Mouse (Mus musculus) intestine, embryonic 15.5 days (tissue): ENCODE results near the gene Ehd1. TPM values are rescaled to one million over a fixed set of nuclear protein-coding genes. Genes with fewer than 3 reads are reported as not detected.

Experiments used
- ATAC-seq: fragments of 200-750 bp; cut with Nextera tagmentation; 2 replicates; pipeline ENCODE4 v1.8.0; 2017; ENCODE audit warnings: moderate TSS enrichment, moderate library complexity
- H3K27ac ChIP-seq: fragments of 300-500 bp; sonication (generic); 2 replicates; pipeline ENCODE4 v1.5.1; 2015; ENCODE audit warnings: mild to moderate bottlenecking, inconsistent platforms
- H3K27me3 ChIP-seq: fragments of 300-500 bp; sonication (generic); replicated peaks from 2 replicates; pipeline ENCODE4 v1.6.1; 2015; ENCODE audit warnings: inconsistent platforms
- H3K36me3 ChIP-seq: fragments of 300-500 bp; sonication (generic); 2 replicates; pipeline ENCODE4 v1.6.1; 2015; ENCODE audit warnings: inconsistent platforms
- H3K4me1 ChIP-seq: fragments of 300-500 bp; sonication (generic); replicated peaks from 2 replicates; pipeline ENCODE4 v1.6.1; 2015; ENCODE audit warnings: inconsistent platforms
- H3K4me2 ChIP-seq: fragments of 300-500 bp; sonication (generic); replicated peaks from 2 replicates; pipeline ENCODE4 v1.6.1; 2015; ENCODE audit warnings: mild to moderate bottlenecking, inconsistent platforms
- H3K4me3 ChIP-seq: fragments of 300-500 bp; sonication (generic); replicated peaks from 2 replicates; pipeline ENCODE4 v1.5.1; 2015; ENCODE audit warnings: inconsistent platforms
- H3K9ac ChIP-seq: fragments of 300-500 bp; sonication (generic); 2 replicates; pipeline ENCODE4 v1.6.1; 2015; ENCODE audit warnings: inconsistent platforms
- H3K9me3 ChIP-seq: fragments of 300-500 bp; sonication (generic); 2 replicates; pipeline ENCODE4 v1.6.1; 2016; ENCODE audit warnings: inconsistent platforms
- WGBS: fragments of 180-500 bp; shearing (Covaris S2); methylation state at CpG from one replicate; pipeline ENCODE4 v1.1.7; 2015; 5-methylcytosine and 5-hydroxymethylcytosine counted together
- polyA plus RNA-seq: library from polyadenylated mRNA; unstranded; fragments of >200 nt; fragmentation: Nextera tagmentation; extraction: Ambion mirVana; gene quantifications from 2 replicates; pipeline ENCODE4 v1.2.1, GENCODE M21; 2015

Gene Ehd1
- 88.8 and 115 TPM in 2 replicates for polyA plus RNA-seq

GRCm38 (mm10) chr19:6276426-6277421 lies at the start of gene Ehd1:
Gene Ehd1, plus strand, starts transcription at chr19:6276725.
- Histone ChIP-seq H3K4me3 (peak within 1 kb of the TSS; percentile 74), H3K4me1 (peaks cover 45% of the 10 kb centered on the region), H3K9ac (peak within 1 kb of the TSS; percentile 78), H3K27ac (peak within 1 kb of the TSS; percentile 76), H3K4me2 (peak within 1 kb of the TSS; percentile 80), H3K36me3 (peaks cover 5% of the 10 kb centered on the region; the same call in 1 of the 2 replicates), H3K27me3 (no peaks in the 10 kb centered on the region), H3K9me3 (no peaks in the 10 kb centered on the region)
- peak; percentile 93 for ATAC-seq
- WGBS: under 1% methylated on average over 105 of the region's 106 CpGs

- H3K4me3 ChIP-seq: no peak overlapping the region
- H3K4me2 ChIP-seq: no peak overlapping the region
- 88% methylated on average over 14 of the region's 14 CpGs for WGBS
- no peaks in the 10 kb centered on the region for H3K9me3 ChIP-seq
- ATAC-seq: no peak
- no peak overlapping the region for H3K27ac ChIP-seq
- H3K9ac ChIP-seq: no peak overlapping the region
- H3K4me1 ChIP-seq: peaks cover 6% of the 10 kb centered on the region; the same call in 1 of the 2 replicates
- H3K27me3 ChIP-seq: no peaks in the 10 kb centered on the region
- H3K36me3 ChIP-seq: 0 out of 2 replicates have a peak, but pooled peaks cover 10% of the 10 kb centered on the region
Observed at GRCm38 (mm10) chr19:6226763-6227162, 49.8 kb upstream of the Ehd1 start.

GRCm38 (mm10) chr19:6227864-6228263 lies 48.7 kb upstream of the Ehd1 start:
- no peak for ATAC-seq
- no peaks in the 10 kb centered on the region for H3K9me3 ChIP-seq
- H3K4me1 ChIP-seq: peaks cover 6% of the 10 kb centered on the region; the same call in 1 of the 2 replicates
- no peak overlapping the region for H3K4me3 ChIP-seq
- 0 out of 2 replicates have a peak, but pooled peaks cover 10% of the 10 kb centered on the region for H3K36me3 ChIP-seq
- H3K9ac ChIP-seq: no peak overlapping the region
- WGBS: 90% methylated on average over 4 of the region's 4 CpGs
- no peak overlapping the region for H3K4me2 ChIP-seq
- H3K27me3 ChIP-seq: no peaks in the 10 kb centered on the region
- no peak overlapping the region for H3K27ac ChIP-seq

GRCm38 (mm10) chr19:6230411-6230810 lies 46.1 kb upstream of the Ehd1 start:
- ATAC-seq: no peak
- 89% methylated on average over 4 of the region's 4 CpGs for WGBS
- no peaks in the 10 kb centered on the region for H3K9me3 ChIP-seq
- H3K36me3 ChIP-seq: 0 out of 2 replicates have a peak, but pooled peaks cover 12% of the 10 kb centered on the region
- H3K27me3 ChIP-seq: no peaks in the 10 kb centered on the region
- no peak overlapping the region for H3K4me3 ChIP-seq
- no peak overlapping the region for H3K9ac ChIP-seq
- peaks cover 16% of the 10 kb centered on the region for H3K4me1 ChIP-seq
- H3K27ac ChIP-seq: no peak overlapping the region
- no peak overlapping the region for H3K4me2 ChIP-seq

- no peak overlapping the region for H3K4me2 ChIP-seq
- peaks cover 16% of the 10 kb centered on the region for H3K4me1 ChIP-seq
- H3K9ac ChIP-seq: no peak overlapping the region
- WGBS: 81% methylated on average over 2 of the region's 2 CpGs
- H3K27me3 ChIP-seq: no peaks in the 10 kb centered on the region
- H3K27ac ChIP-seq: no peak overlapping the region
- H3K4me3 ChIP-seq: no peak overlapping the region
- H3K36me3 ChIP-seq: 0 out of 2 replicates have a peak, but pooled peaks cover 12% of the 10 kb centered on the region
- H3K9me3 ChIP-seq: no peaks in the 10 kb centered on the region
- ATAC-seq: no peak
Observed at GRCm38 (mm10) chr19:6231036-6231435, 45.5 kb upstream of the Ehd1 start.

- Histone ChIP-seq H3K4me3 (no peak overlapping the region), H3K36me3 (0 out of 2 replicates have a peak, but pooled peaks cover 12% of the 10 kb centered on the region), H3K4me1 (peaks cover 19% of the 10 kb centered on the region), H3K27ac (no peak overlapping the region), H3K9me3 (no peaks in the 10 kb centered on the region), H3K4me2 (no peak overlapping the region), H3K9ac (no peak overlapping the region), H3K27me3 (no peaks in the 10 kb centered on the region)
- ATAC-seq: no peak
- WGBS: 91% methylated on average over 16 of the region's 16 CpGs
Observed at GRCm38 (mm10) chr19:6233647-6234046, 42.9 kb upstream of the Ehd1 start.

GRCm38 (mm10) chr19:6234337-6235083 lies 42.0 kb upstream of the Ehd1 start:
- Histone ChIP-seq H3K9ac (peak overlapping the region; percentile 78), H3K27ac (no peak overlapping the region), H3K4me2 (peak overlapping the region; percentile 85), H3K36me3 (0 out of 2 replicates have a peak, but pooled peaks cover 12% of the 10 kb centered on the region), H3K4me1 (peaks cover 19% of the 10 kb centered on the region), H3K9me3 (no peaks in the 10 kb centered on the region), H3K4me3 (peak overlapping the region; percentile 76), H3K27me3 (no peaks in the 10 kb centered on the region)
- ATAC-seq: no peak
- 60% methylated on average over 11 of the region's 11 CpGs for WGBS

GRCm38 (mm10) chr19:6235084-6236052 lies 41.2 kb upstream of the Ehd1 start, which contains the start of gene Ppp2r5b:
Gene Ppp2r5b, minus strand, starts transcription at chr19:6235872.
- Histone ChIP-seq H3K4me2 (peak within 1 kb of the TSS; percentile 85), H3K36me3 (0 out of 2 replicates have a peak, but pooled peaks cover 7% of the 10 kb centered on the region), H3K4me3 (peak within 1 kb of the TSS; percentile 76), H3K27me3 (no peaks in the 10 kb centered on the region), H3K27ac (peak within 1 kb of the TSS; percentile 98), H3K4me1 (peaks cover 26% of the 10 kb centered on the region), H3K9ac (peak within 1 kb of the TSS; percentile 78), H3K9me3 (no peaks in the 10 kb centered on the region)
- ATAC-seq: peak; percentile 96
- WGBS: 3% methylated on average over 48 of the region's 48 CpGs

GRCm38 (mm10) chr19:6236053-6236441 lies 40.5 kb upstream of the Ehd1 start:
- Histone ChIP-seq H3K9ac (peak overlapping the region; percentile 78), H3K27ac (peak overlapping the region; percentile 98), H3K4me1 (peaks cover 26% of the 10 kb centered on the region), H3K27me3 (no peaks in the 10 kb centered on the region), H3K4me2 (peak overlapping the region; percentile 85), H3K36me3 (0 out of 2 replicates have a peak, but pooled peaks cover 2% of the 10 kb centered on the region), H3K9me3 (no peaks in the 10 kb centered on the region), H3K4me3 (peak overlapping the region; percentile 76)
- ATAC-seq: peak; percentile 92
- 2% methylated on average over 9 of the region's 9 CpGs for WGBS

- H3K4me1 ChIP-seq: peaks cover 26% of the 10 kb centered on the region
- 0 out of 2 replicates have a peak, but pooled peaks cover 2% of the 10 kb centered on the region for H3K36me3 ChIP-seq
- H3K27ac ChIP-seq: 0 out of 2 replicates have a peak overlapping the region, but pooled peaks have one; percentile 98
- no peak overlapping the region for H3K4me3 ChIP-seq
- H3K9me3 ChIP-seq: no peaks in the 10 kb centered on the region
- ATAC-seq: no peak
- no peak overlapping the region for H3K4me2 ChIP-seq
- no peaks in the 10 kb centered on the region for H3K27me3 ChIP-seq
- 67% methylated on average over 7 of the region's 7 CpGs for WGBS
- H3K9ac ChIP-seq: no peak overlapping the region
Observed at GRCm38 (mm10) chr19:6236842-6237241, 39.7 kb upstream of the Ehd1 start.

GRCm38 (mm10) chr19:6238740-6239139 lies 37.8 kb upstream of the Ehd1 start:
- Histone ChIP-seq H3K4me3 (no peak overlapping the region), H3K36me3 (no peaks in the 10 kb centered on the region), H3K4me1 (peaks cover 39% of the 10 kb centered on the region), H3K9ac (no peak overlapping the region), H3K27ac (no peak overlapping the region), H3K27me3 (no peaks in the 10 kb centered on the region), H3K9me3 (no peaks in the 10 kb centered on the region), H3K4me2 (no peak overlapping the region)
- ATAC-seq: no peak
